Mouse (Mus musculus) left cerebral cortex, adult 18-20 months (tissue): ENCODE measurements around the gene Exoc2. TPM values are rescaled to one million over a fixed set of nuclear protein-coding genes. Genes with fewer than 3 reads are reported as not detected.

ENCODE experiments used
- DNase-seq, 2 experiments: peaks; one replicate each; pipeline ENCODE4 v3.0.0; 2021 to 2022; ENCODE audit warnings: low spot score in 2 of 2, mixed read lengths in 1 of 2
- long read RNA-seq, 2 experiments: library from polyadenylated mRNA; stranded (forward); transcript quantifications; one replicate each; pipeline ENCODE4 v2.0.0; 2021
- total RNA-seq, 2 experiments: library from RNA; stranded (reverse); gene quantifications; 2 replicates each; pipeline ENCODE4 v1.2.3; 2021

The Exoc2 gene
- 10 to 100 TPM; 42.6 to 44.8 TPM for total RNA-seq
- long read RNA-seq, experiment 1, full-length matches to known transcripts, result 23 of 39 reads
- long read RNA-seq, experiment 1, partial matches to known transcripts, result 5 of 39 reads
- long read RNA-seq, experiment 1, other reads (novel, unspliced or antisense), result 11 of 39 reads
- long read RNA-seq, experiment 2, full-length matches to known transcripts, result 9 of 18 reads
- long read RNA-seq, experiment 2, partial matches to known transcripts, result 2 of 18 reads
- long read RNA-seq, experiment 2, other reads (novel, unspliced or antisense), result 7 of 18 reads

GRCm38 (mm10) chr13:30973501-30974246, at the start of gene Exoc2, which contains the start of gene Gm5447:
Gene Exoc2, minus strand, starts transcription at chr13:30974093.
Gene Gm5447, plus strand, starts transcription at chr13:30974204.
- DNase-seq, result peak; percentile 76 to 89

GRCm38 (mm10) chr13:31023664-31024063, 49.8 kb upstream of the Exoc2 start:
- no peak for DNase-seq

- DNase-seq, result no peak
These were observed 48.0 kb upstream of the Exoc2 start for GRCm38 (mm10) chr13:31021927-31022326.

DNA sequence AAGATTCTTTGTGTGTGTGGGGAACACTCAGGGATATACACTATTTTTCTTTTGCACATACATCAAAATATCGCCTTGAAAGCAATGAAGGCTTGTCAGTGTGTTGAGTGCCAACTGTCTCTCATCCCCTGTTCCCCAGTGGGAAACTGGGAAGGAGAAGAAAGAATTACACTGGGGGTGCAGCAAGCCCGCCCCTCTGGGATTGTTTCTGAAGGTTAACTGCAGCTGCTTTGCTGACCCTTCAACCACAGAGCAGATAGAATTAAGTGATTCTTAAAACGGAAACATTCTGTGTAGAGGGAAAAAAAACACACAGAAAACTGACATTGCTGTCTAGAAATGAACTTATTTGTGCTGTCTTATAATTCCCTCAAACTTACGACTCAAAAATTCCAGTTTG, 47.6 kb upstream of the Exoc2 start:
- no peak for DNase-seq

GRCm38 (mm10) chr13:31017545-31017944, 43.7 kb upstream of the Exoc2 start:
- DNase-seq, result no peak

- no peak for DNase-seq
These were observed 31.1 kb upstream of the Exoc2 start for GRCm38 (mm10) chr13:31004995-31005394.

- DNase-seq, result no peak
These were observed 30.6 kb upstream of the Exoc2 start for GRCm38 (mm10) chr13:31004458-31004857.

DNA sequence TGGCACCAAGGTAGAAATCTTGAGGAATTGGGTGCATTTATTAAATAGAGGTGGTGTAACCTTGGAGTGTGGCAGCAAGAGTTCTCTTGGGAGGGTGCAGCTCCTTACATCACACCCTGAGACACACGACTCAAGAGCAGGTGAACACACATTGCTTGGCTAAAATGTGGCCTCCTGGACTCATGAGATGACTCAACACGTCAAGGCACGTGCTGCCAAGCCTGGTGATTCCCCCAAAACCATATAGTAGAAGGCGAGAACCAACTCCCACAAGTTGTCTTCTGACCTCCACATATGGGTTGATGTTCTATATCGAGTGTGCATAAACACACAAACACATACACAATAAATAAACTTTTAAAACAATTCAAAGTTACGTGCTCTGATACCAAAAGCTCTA, 25.9 kb upstream of the Exoc2 start:
- no peak for DNase-seq

DNA sequence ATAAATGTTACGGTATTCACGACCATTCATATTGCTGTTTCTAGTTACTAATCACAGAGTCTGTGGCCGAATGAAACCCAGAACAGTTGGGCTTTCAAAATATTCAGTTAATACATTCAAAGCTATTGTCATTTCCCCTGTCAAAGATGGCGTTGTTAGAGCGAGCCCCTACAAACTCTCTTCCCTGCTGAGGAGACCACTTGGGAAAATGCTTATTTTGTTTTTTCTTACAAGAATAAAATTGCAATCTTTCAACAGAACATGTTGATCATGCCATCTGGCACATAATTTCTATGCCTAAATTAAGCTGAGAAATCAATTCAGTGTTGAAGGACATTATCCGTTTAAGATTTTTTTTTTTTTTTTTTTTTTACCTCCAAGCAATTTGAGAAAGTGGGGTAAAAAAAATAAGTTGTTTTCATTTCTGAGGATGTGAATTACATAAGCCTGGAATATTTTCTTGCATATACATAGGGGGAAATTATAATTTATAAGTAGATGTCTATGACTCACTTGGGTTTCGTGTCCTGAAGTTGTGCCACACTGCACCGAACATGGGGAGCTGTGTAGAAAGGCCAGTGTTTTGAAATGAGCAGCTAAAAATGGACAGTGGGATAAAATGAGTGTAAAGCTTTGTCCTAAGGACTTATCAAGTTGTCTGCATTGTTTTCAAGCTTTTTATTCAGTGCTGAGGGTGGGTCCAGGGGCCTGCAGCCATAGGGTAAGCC, 23.8 kb upstream of the Exoc2 start:
- no peak for DNase-seq

GRCm38 (mm10) chr13:30994249-30994858, 20.5 kb upstream of the Exoc2 start:
- DNase-seq, result no peak

DNA sequence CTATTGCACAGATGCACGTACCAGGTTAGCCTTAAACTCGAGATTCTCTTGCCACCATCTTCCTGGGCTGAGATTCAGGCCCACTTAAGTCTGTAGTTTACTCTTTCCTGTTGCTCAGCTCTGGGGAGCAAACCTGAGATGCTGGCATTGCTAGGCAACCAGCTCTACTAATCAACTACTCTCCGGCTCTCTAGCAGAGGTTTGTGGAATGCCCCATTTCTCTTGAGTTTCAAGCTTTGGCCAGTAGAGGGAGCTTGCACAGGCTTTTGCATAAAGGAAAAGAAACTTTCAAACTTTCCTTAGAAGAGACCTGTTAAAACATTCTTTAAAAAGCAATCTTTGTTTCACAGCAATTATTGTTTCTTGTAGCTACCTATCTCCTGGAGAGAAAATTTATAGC, 19.9 kb upstream of the Exoc2 start:
- peak; percentile 60 to 77 for DNase-seq

DNA sequence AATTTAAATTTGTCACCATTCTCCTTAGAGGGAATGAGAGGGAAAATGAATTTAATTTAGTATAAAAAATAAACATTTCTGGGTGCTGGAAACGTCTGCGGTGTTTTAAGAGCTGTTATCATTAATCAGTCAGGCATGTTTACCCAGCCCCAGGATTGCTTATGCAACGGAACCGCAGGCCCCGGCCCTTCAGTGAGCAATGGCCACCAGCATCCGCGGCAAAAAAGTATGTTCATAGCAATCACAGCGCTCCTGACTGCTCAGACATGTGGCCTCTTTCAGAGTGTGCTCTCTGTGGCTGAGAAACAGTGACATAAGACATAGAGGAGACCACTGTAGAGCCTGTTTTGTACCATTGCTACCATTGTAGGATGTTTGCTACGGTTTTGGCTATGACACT, 16.3 kb upstream of the Exoc2 start:
- no peak for DNase-seq

GRCm38 (mm10) chr13:30989710-30990109, 15.8 kb upstream of the Exoc2 start:
- no peak for DNase-seq

DNA sequence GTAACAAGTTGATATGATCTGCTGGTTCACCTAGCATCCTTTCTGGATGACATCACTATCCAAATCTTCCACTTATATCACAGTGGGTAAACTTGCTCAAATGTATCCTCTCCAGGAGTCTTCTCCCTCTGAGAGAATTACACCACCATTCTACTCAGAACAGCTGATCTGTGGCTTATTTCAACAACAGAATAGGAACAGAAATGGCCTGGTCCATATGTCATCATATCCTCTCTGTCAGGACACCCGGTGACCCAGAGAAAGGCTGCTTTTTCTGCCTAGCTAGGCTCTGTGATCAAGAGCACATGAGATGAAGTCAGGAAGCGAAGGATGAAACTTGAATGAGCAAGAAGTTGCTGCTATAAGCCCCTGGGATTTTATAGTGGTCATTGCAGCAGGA, 13.8 kb upstream of the Exoc2 start:
- no peak for DNase-seq

DNA sequence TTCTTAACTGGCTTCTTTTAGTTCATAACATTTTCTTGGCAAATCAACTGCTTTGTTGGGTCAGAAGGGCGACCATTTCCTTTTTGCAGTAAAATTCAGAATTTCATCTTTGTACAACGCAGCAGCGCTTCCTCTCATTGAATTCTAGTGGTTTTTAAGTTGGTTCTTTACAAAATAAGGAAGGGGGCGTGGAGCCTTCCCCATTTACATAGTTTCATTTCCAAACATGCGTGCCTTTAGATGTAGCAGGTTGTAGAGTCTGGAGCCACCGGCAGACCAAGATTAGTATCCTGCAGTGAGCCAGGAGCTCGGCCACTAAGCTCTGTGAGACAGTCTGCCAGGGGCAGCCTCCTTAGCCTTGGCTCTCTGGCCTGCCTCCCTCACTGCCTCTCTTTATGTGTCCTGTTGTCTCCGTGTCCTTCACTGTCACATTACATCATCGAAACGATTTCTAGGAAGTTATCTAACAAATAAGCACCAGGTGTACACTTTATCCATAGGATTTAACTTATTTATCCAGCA, 13.1 kb upstream of the Exoc2 start:
- no peak for DNase-seq

- DNase-seq, result peak; percentile 27 to 45
These were observed 11.9 kb upstream of the Exoc2 start for GRCm38 (mm10) chr13:30985598-30986466.

GRCm38 (mm10) chr13:30985275-30985597, 11.3 kb upstream of the Exoc2 start:
- no peak for DNase-seq

DNA sequence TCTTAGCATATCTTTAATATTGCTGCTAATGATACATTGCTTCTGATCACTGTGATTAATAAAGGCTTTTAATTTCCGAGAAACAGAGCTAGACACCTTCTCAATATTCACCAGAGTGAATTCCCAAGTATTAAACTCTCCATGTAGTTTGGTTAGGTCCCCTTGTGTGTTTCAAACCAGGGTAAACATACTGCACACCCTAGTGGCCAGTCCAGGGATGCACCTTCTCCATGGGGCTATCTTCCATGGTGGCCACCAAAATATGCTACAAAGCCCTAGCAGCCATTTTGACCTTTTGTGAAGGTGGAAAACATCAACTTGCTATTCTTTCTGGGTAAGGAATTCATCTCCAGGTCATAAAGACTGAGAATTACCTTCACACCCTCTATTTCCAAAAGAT, 7.8 kb upstream of the Exoc2 start:
- peak in 1 of 2 experiments; percentile 47 for DNase-seq

- DNase-seq, result peak; percentile 32 to 40
These were observed 4.3 kb upstream of the Exoc2 start for GRCm38 (mm10) chr13:30978224-30978623.

DNA sequence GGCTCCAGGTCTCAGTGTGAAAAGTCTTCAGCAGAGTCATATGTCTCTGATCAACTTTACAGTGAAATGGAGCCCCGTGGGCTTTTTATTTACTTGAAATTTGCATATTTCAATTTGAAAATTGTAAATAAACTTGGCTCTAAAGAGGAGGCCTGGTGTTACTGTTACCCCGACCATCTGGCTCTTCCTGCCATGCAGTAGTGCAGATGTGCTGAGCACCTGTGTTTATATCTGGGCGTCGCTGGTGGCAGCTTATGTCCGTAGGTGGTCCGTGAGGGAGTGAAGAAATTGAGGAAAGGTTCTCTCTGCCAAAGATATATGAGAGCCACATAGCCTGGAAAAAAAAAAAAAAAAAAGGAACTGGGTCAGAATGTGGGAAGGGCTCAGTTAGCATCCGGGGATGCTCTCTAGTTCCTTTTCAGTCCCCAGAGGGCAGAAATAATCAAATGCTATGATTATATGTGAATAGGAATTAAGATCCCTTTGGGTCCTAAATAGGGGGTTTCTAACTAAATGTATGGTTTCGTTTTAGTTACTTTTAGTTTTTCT, 2.7 kb upstream of the Exoc2 start:
- DNase-seq, result no peak
